Mouse (Mus musculus) liver, embryonic 16.5 days (tissue): ENCODE results near the gene Adap1. TPM values are rescaled to one million over a fixed set of nuclear protein-coding genes. Genes with fewer than 3 reads are reported as not detected.

Experiments
- ATAC-seq: fragments of 200-750 bp; cut with Nextera tagmentation; 2 replicates; pipeline ENCODE4 v1.8.0; 2017; ENCODE audit warnings: low read depth, mild to moderate bottlenecking, moderate number of reproducible peaks, moderate library complexity
- H3K27ac ChIP-seq: fragments of 300-500 bp; sonication (generic); 2 replicates; pipeline ENCODE4 v1.5.1; 2014; ENCODE audit warnings: mild to moderate bottlenecking, low read length
- H3K27me3 ChIP-seq: fragments of 300-500 bp; sonication (generic); 2 replicates; pipeline ENCODE4 v1.6.1; 2014; ENCODE audit warnings: low read depth, low read length, mixed read lengths; ENCODE audit not compliant: control insufficient read depth, insufficient read depth
- H3K36me3 ChIP-seq: fragments of 300-500 bp; sonication (generic); 2 replicates; pipeline ENCODE4 v1.6.1; 2014; ENCODE audit warnings: mild to moderate bottlenecking; ENCODE audit not compliant: control insufficient read depth, insufficient read depth
- H3K4me1 ChIP-seq: fragments of 300-500 bp; sonication (generic); 2 replicates; pipeline ENCODE4 v1.6.1; 2014; ENCODE audit warnings: low read depth, low read length, mixed read lengths; ENCODE audit not compliant: control insufficient read depth
- H3K4me2 ChIP-seq: fragments of 300-500 bp; sonication (generic); 2 replicates; pipeline ENCODE4 v1.6.1; 2014; ENCODE audit warnings: low read depth, low read length, mixed read lengths
- H3K4me3 ChIP-seq: fragments of 300-500 bp; sonication (generic); 2 replicates; pipeline ENCODE4 v1.5.1; 2014; ENCODE audit warnings: low read depth, mild to moderate bottlenecking, low read length
- H3K9ac ChIP-seq: fragments of 300-500 bp; sonication (generic); 2 replicates; pipeline ENCODE4 v1.6.1; 2014; ENCODE audit warnings: low read depth, low read length
- H3K9me3 ChIP-seq: fragments of 300-500 bp; sonication (generic); replicated peaks from 2 replicates; pipeline ENCODE4 v1.6.1; 2016; ENCODE audit warnings: low read length; ENCODE audit not compliant: control insufficient read depth
- WGBS: fragments of 180-500 bp; shearing (Covaris S2); extraction: QIAGEN DNeasy Blood & Tissue Kit; methylation state at CpG from one replicate; pipeline ENCODE4 v1.1.7; 2014; ENCODE audit not compliant: insufficient replicate concordance; 5-methylcytosine and 5-hydroxymethylcytosine counted together
- polyA plus RNA-seq: library from polyadenylated mRNA; unstranded; fragments of >200 nt; fragmentation: Nextera tagmentation; extraction: Ambion mirVana; gene quantifications from 2 replicates; pipeline ENCODE4 v1.2.1, GENCODE M21; 2015

Adap1 gene
- polyA plus RNA-seq, 1 experiment from 2014 or later: 1.3 TPM

- 73% methylated on average over 9 of the region's 9 CpGs for WGBS
- Histone ChIP-seq H3K27me3 (no peaks in the 10 kb centered on the region), H3K27ac (no peak overlapping the region), H3K36me3 (no peaks in the 10 kb centered on the region), H3K4me1 (peaks cover 3% of the 10 kb centered on the region), H3K4me2 (no peak overlapping the region), H3K4me3 (no peak overlapping the region), H3K9me3 (no peaks in the 10 kb centered on the region), H3K9ac (no peak overlapping the region)
- no peak for ATAC-seq
Observed at GRCm38 (mm10) chr5:139303646-139304061, 21.8 kb downstream of the Adap1 start.

DNA sequence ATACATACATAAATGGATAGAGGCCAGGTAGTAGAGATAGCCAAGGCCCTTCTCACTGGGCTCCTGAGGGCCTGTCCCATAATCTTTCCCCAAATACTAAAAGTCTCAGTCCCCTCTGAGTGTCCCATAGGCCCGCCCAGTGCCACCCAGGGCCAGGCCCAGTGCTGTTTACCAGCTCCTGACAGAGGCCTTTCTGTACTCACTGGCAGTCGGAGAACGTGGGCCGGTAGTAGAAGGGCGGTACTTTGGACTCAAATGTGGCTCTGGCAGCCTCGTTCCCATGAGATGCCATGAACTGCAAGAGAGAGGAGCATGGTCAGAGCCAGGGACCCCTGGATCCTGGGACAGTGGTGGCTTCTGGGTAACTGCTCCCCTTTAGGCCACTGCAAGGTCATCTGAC is 23.3 kb downstream of the Adap1 start:
- no peaks in the 10 kb centered on the region for H3K36me3 ChIP-seq
- no peaks in the 10 kb centered on the region for H3K9me3 ChIP-seq
- WGBS: 78% methylated on average over 6 of the region's 6 CpGs
- H3K27me3 ChIP-seq: no peaks in the 10 kb centered on the region
- H3K27ac ChIP-seq: no peak overlapping the region
- ATAC-seq: no peak
- no peak overlapping the region for H3K9ac ChIP-seq
- H3K4me2 ChIP-seq: no peak overlapping the region
- peaks cover 3% of the 10 kb centered on the region for H3K4me1 ChIP-seq
- no peak overlapping the region for H3K4me3 ChIP-seq

GRCm38 (mm10) chr5:139297745-139298144 is 27.7 kb downstream of the Adap1 start:
- no peaks in the 10 kb centered on the region for H3K9me3 ChIP-seq
- no peak overlapping the region for H3K27ac ChIP-seq
- no peak overlapping the region for H3K4me2 ChIP-seq
- no peaks in the 10 kb centered on the region for H3K27me3 ChIP-seq
- no peak overlapping the region for H3K9ac ChIP-seq
- no peak for ATAC-seq
- no peaks in the 10 kb centered on the region for H3K36me3 ChIP-seq
- peaks cover 3% of the 10 kb centered on the region for H3K4me1 ChIP-seq
- no peak overlapping the region for H3K4me3 ChIP-seq
- WGBS: 69% methylated on average over 5 of the region's 5 CpGs

- Histone ChIP-seq H3K36me3 (no peaks in the 10 kb centered on the region), H3K9me3 (no peaks in the 10 kb centered on the region), H3K4me2 (no peak overlapping the region), H3K4me1 (peaks cover 3% of the 10 kb centered on the region), H3K27ac (no peak overlapping the region), H3K9ac (no peak overlapping the region), H3K4me3 (no peak overlapping the region), H3K27me3 (no peaks in the 10 kb centered on the region)
- no peak for ATAC-seq
- 81% methylated on average over 10 of the region's 10 CpGs for WGBS
Observed at GRCm38 (mm10) chr5:139297092-139297491, 28.3 kb downstream of the Adap1 start.

- Histone ChIP-seq H3K36me3 (no peaks in the 10 kb centered on the region), H3K4me2 (no peak overlapping the region), H3K27me3 (no peaks in the 10 kb centered on the region), H3K9me3 (no peaks in the 10 kb centered on the region), H3K9ac (no peak overlapping the region), H3K4me1 (no peaks in the 10 kb centered on the region), H3K4me3 (no peak overlapping the region), H3K27ac (no peak overlapping the region)
- WGBS: 51% methylated on average over 2 of the region's 2 CpGs
- no peak for ATAC-seq
Observed at GRCm38 (mm10) chr5:139294089-139294488, 31.3 kb downstream of the Adap1 start.

DNA sequence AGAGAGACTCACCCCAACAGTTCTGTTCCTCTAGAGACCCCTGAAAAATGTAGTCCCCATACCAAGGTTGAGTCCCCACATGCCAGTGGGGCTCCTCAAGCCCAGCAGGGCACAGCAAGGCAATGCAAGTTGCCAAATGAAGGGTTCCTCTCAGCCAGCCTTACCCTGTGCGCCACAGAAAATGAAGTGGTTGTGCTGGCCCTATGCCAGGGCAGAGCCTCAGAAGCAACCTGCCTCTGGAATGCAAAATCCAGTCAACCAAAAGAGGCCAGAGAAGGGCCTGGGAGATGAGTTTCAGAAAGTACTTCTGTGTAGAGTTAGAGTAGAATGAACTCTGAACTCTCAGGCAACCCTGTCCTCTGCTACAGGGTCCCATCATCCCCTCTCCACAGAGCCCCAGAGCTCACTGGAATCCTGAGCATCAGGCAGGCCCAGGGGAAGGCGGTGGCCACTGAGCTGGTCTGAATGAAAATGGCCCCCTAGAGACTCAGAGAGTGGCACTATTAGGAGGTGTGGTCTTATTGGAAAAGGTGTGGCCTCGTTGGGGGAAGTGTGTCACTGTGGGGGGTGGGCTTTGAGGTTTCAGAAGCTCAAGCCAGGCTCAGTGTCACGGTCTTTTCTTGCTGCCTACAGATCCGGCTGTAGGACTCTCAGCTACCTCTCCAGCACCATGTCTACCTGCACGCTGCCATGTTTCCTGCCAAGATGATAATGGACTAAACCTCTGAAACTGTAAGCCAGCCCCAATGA is 33.4 kb downstream of the Adap1 start:
- Histone ChIP-seq H3K27ac (no peak overlapping the region), H3K4me3 (no peak overlapping the region), H3K4me2 (no peak overlapping the region), H3K9ac (no peak overlapping the region), H3K9me3 (no peaks in the 10 kb centered on the region), H3K27me3 (no peaks in the 10 kb centered on the region), H3K36me3 (no peaks in the 10 kb centered on the region), H3K4me1 (peaks cover 8% of the 10 kb centered on the region)
- no peak for ATAC-seq
- WGBS: 69% methylated on average over 6 of the region's 6 CpGs

DNA sequence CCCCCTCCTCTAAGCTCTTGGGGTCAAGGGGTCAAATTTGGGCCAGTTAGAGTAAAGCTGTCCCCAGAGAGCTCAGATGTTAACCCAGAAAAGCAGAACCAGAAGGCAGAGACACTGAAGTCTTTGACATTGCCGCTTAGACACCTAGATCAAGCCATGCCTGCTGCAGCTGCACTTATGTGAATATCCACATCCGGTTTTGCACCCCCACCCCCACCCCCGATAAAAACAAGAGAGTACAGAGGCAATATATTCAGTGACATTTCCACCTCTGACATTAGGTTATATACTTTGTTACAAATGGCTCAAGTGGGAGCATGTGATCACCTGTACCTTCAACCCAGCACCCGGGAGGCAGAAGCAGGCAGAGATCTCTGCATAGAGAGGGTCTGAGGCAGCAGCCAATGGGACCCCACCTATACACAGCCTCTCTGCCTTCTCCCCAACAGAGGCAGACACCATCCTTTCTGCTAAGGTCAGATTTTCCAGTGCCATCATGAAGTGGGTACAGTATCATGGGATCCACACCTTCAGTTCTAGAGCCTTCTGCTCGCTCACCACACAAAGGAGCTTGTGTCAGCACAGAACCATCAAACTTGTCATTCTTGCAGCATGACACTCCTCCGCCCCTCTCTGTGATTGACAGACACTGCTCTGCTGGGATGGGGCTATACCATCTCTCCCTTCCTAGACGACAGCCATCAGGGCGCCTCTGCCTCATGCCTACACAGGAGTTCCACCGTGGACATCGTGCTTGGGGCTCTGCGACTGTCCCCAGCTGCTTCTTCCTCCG is 34.8 kb downstream of the Adap1 start:
- no peak for ATAC-seq
- Histone ChIP-seq H3K4me1 (peaks cover 21% of the 10 kb centered on the region), H3K27me3 (no peaks in the 10 kb centered on the region), H3K4me3 (no peak overlapping the region), H3K9ac (no peak overlapping the region), H3K4me2 (no peak overlapping the region), H3K36me3 (no peaks in the 10 kb centered on the region), H3K27ac (no peak overlapping the region), H3K9me3 (no peaks in the 10 kb centered on the region)
- 70% methylated on average over 12 of the region's 12 CpGs for WGBS

GRCm38 (mm10) chr5:139288591-139288990 is 36.8 kb downstream of the Adap1 start:
- no peaks in the 10 kb centered on the region for H3K9me3 ChIP-seq
- peak overlapping the region; percentile 69 for H3K27ac ChIP-seq
- H3K4me1 ChIP-seq: peaks cover 30% of the 10 kb centered on the region

DNA sequence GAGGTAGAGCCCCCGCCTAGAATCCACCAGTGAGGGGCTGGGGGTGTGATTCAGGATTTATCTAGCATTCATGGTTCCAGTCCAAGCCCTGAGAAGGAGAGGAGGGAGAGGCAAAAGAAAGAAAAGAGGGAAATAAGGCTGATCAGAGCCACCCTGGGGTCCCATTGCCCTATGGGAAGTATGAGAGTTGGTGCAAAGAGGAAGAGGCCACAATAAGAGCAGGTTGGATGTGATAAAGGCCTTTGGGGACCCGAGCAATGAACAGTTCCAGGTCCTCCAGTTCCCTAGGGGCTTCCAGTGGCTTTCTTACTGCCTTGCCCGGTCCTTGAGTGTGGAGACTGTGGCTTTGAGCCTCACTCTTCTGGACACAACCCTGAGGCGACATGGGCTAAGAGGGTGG is 37.6 kb downstream of the Adap1 start:
- H3K4me1 ChIP-seq: peaks cover 30% of the 10 kb centered on the region
- no peak overlapping the region for H3K9ac ChIP-seq
- H3K27ac ChIP-seq: peak overlapping the region; percentile 69
- 47% methylated on average over 4 of the region's 4 CpGs for WGBS
- H3K4me3 ChIP-seq: no peak overlapping the region
- no peaks in the 10 kb centered on the region for H3K9me3 ChIP-seq
- H3K4me2 ChIP-seq: no peak overlapping the region
- no peaks in the 10 kb centered on the region for H3K36me3 ChIP-seq
- no peaks in the 10 kb centered on the region for H3K27me3 ChIP-seq
- no peak for ATAC-seq

More at GRCm38 (mm10) chr5:139288591-139288990, 36.8 kb downstream of the Adap1 start:
- no peak overlapping the region for H3K4me2 ChIP-seq
- H3K4me3 ChIP-seq: no peak overlapping the region
- H3K9ac ChIP-seq: no peak overlapping the region
- no peaks in the 10 kb centered on the region for H3K27me3 ChIP-seq
- no peak for ATAC-seq
- WGBS: 66% methylated on average over 4 of the region's 4 CpGs
- no peaks in the 10 kb centered on the region for H3K36me3 ChIP-seq
